Mouse (Mus musculus): ENCODE data around the gene Nabp2.

Gene Nabp2

GRCm38 (mm10) chr10:128429052-128429451, 17.8 kb upstream of the Nabp2 start:
- no peak for DNase-seq (ENCODE audit: low spot score)

- DNase-seq (ENCODE audit: low spot score) = no peak
These were observed 14.0 kb upstream of the Nabp2 start for GRCm38 (mm10) chr10:128425260-128425659.

GRCm38 (mm10) chr10:128424604-128425003, 13.3 kb upstream of the Nabp2 start:
- no peak for DNase-seq (ENCODE audit: low spot score)

GRCm38 (mm10) chr10:128422426-128422825, 11.1 kb upstream of the Nabp2 start:
- no peak for DNase-seq (ENCODE audit: low spot score)

- DNase-seq (ENCODE audit: low spot score) = no peak
These were observed 3.6 kb upstream of the Nabp2 start for GRCm38 (mm10) chr10:128414848-128415247.

- DNase-seq (ENCODE audit: low spot score) = no peak
These were observed 1.8 kb upstream of the Nabp2 start for GRCm38 (mm10) chr10:128413076-128413475.

GRCm38 (mm10) chr10:128412558-128412957, 1.3 kb upstream of the Nabp2 start:
- DNase-seq (ENCODE audit: low spot score) = no peak

GRCm38 (mm10) chr10:128412055-128412381, 726 bp upstream of the Nabp2 start:
- DNase-seq (ENCODE audit: low spot score) = peak; percentile 24

- DNase-seq (ENCODE audit: low spot score) = no peak
These were observed 789 bp downstream of the Nabp2 start for GRCm38 (mm10) chr10:128410560-128410845.

GRCm38 (mm10) chr10:128409692-128410559, 1.4 kb downstream of the Nabp2 start:
- DNase-seq (ENCODE audit: low spot score) = peak; percentile 98

- DNase-seq (ENCODE audit: low spot score) = no peak
These were observed 2.4 kb downstream of the Nabp2 start for GRCm38 (mm10) chr10:128408591-128409535.

GRCm38 (mm10) chr10:128403931-128404330, 7.4 kb downstream of the Nabp2 start:
- DNase-seq (ENCODE audit: low spot score) = no peak

GRCm38 (mm10) chr10:128401638-128402037, 9.7 kb downstream of the Nabp2 start:
- DNase-seq (ENCODE audit: low spot score) = no peak

GRCm38 (mm10) chr10:128401056-128401455, 10.2 kb downstream of the Nabp2 start, which contains the start of gene Slc39a5:
Gene Slc39a5 (minus strand): TSS chr10:128401229.
- DNase-seq (ENCODE audit: low spot score) = no peak

- no peak for DNase-seq (ENCODE audit: low spot score)
These were observed 11.0 kb downstream of the Nabp2 start for GRCm38 (mm10) chr10:128400338-128400737.

- no peak for DNase-seq (ENCODE audit: low spot score)
These were observed 13.8 kb downstream of the Nabp2 start for GRCm38 (mm10) chr10:128397466-128397865.

GRCm38 (mm10) chr10:128396716-128397264, 14.5 kb downstream of the Nabp2 start:
- no peak for DNase-seq (ENCODE audit: low spot score)

GRCm38 (mm10) chr10:128396017-128396673, 15.1 kb downstream of the Nabp2 start:
- no peak for DNase-seq (ENCODE audit: low spot score)

GRCm38 (mm10) chr10:128391850-128392249, 19.4 kb downstream of the Nabp2 start:
- no peak for DNase-seq (ENCODE audit: low spot score)

- no peak for DNase-seq (ENCODE audit: low spot score)
These were observed 20.9 kb downstream of the Nabp2 start for GRCm38 (mm10) chr10:128390366-128390765.

GRCm38 (mm10) chr10:128389570-128389969, 21.7 kb downstream of the Nabp2 start:
- DNase-seq (ENCODE audit: low spot score) = no peak

- no peak for DNase-seq (ENCODE audit: low spot score)
These were observed 22.4 kb downstream of the Nabp2 start for GRCm38 (mm10) chr10:128388941-128389340.
